Mouse (Mus musculus) hindlimb bud, embryonic 11.5 days (tissue): ENCODE measurements around the gene Camkk2.

Experiments used
- DNase-seq: peaks from one replicate; pipeline ENCODE4 v3.0.0-alpha.2; 2012; ENCODE audit warnings: low read depth, low spot score; ENCODE audit errors: extremely low spot score

The Camkk2 gene

DNA sequence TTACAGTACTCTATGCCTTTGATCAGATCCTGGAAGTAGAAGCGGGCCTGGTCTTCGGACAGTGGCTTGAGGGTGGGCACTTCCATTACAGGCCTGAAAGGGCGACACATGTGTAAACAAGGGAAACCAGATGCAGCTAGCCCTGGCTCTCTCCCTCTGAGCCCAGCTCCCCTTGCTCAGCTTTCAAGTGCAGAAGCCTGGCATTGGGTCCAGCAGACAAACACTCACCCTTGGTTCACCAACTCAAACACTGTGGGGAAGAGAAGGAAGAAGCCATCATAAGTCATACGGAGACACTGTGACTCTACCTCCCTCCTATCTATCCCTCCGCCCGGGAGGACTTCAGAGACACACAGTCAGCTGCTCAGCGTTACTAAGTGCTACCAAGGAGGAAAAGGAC is 31.3 kb downstream of the Camkk2 start:
- no peak for DNase-seq

DNA sequence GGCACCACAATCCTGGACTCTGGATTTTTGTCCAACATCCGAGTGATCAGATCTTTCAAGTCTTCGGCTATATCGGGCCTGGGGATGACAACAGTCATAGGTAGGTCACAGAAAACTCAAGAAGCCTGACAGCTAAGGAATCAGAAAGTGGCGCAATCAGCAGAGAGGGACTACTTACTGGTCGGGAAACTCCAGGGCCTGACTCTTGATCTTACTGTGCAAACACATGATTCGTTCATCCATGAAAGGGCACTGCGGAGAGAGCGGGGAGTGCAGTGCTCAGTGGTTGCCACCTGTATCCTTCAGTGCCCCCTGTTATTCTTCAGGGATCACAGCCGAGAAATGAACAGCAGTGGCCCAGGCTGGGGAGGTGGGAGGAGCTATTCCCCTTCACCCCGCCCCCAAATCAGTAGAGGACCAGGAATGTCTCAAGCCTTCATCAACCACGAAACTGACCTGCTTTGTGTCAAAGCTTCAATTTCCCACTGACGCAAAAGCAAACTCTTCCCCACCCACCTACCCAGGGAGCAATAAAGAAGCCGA is 35.3 kb downstream of the Camkk2 start:
- DNase-seq = no peak

DNA sequence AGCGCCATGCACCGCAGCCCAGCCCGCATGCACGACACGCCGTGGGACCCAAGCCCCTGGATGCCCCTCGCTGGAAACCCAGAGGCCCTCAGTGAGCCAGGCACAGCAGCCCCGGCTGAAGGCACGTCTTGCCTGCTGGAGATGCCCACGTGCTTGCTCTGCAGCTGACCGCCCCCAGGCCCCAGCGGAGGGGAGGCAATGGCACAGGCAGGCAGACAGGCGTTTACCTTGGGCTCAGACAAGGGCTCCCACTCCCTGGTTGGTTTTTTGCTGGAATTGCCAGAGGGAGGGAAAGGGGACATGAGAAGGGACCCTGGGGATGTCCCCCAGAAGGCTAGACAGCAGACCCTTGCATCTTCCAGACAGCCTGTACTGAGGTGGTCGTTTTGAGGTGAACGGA is 42.4 kb downstream of the Camkk2 start:
- DNase-seq = no peak

DNA sequence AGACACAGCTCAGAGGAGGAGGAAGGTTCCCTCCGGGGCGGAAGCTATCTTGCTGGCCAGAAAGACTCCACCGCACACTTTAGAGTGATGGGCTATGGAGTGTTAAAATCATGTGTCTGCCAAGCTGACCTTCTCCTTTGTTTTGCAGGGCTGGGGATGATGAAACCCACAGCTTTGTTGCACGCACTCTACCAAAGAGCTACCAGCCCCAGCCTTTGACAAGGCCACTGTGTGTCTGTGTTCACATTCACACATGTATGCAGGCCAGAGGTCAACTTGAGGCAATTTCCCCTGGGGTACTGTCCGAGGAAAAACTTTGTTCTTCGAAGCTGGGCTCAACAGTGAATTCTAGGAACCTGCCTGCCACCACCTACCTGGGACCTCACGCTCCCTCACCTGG is 43.4 kb downstream of the Camkk2 start:
- no peak for DNase-seq

DNA sequence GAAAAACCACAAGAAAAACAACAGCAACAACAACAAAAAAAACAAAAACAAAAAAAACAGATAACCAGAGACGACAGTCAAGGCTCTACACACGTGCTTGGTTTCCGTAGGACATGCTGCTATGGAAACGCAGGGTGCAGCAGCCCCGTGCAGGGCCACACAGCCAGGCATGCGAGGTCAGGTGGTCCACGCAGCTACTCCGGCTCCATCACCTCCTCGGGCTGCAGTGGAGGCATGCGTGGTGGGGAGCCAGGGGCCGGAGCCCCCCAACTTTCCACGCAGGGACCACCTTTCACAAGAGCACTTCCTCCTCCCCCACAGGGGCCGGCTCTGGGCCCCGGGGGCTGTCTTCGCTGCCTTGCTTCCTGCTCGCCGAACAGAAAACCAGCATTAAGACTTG is 45.3 kb downstream of the Camkk2 start:
- DNase-seq = no peak

DNA sequence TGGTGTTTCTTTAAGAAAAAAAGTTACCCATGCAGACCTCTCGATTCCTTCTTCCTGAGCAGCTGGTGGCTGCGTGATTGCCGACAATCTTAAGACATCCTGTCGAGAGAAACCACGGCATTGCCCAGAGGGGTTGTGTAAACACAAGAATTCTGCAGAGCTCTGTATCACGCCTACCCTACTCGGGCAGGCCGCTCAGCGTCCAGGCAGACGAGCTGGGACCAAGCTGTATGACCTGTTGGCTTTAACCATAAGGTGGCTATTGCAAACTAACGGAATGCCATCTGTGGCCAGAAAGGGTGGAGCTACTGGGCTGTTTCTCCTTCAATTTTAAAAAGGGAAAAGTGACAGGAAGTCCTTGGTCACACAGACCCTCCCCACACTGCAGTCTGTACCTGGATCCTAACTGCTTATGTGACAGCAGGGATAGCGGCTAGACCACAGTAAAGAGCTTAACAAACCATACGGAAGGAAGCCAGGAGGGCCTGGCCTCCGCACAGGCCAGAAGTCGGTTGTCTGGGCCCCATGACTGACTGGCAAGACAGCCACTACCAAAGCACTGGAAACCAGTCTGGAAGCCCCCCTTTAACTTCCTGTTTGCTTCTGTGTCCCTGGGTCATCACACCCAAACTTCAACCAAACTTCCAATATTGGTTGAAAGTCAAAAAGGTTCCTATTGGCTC is 47.1 kb downstream of the Camkk2 start:
- no peak for DNase-seq

DNA sequence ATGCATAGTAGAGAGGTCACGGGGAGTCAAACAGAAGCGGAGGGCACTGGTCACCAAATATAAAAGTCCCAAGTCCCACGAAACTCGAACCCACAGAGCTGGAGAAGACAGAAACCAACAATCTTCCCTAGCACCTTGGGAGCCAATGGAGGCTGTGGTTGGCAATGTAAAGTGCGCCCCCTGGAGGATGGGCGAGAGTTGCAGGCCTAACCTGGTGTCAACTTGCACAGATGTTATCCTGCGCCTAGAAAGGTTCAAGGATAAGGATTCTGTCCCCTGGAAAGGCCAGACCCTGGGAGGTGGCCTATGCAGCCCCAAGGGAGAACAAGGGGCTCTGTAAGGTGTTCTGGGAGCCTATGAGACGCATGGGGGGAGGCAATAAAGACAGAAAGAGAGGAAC is 47.9 kb downstream of the Camkk2 start:
- DNase-seq = no peak

DNA sequence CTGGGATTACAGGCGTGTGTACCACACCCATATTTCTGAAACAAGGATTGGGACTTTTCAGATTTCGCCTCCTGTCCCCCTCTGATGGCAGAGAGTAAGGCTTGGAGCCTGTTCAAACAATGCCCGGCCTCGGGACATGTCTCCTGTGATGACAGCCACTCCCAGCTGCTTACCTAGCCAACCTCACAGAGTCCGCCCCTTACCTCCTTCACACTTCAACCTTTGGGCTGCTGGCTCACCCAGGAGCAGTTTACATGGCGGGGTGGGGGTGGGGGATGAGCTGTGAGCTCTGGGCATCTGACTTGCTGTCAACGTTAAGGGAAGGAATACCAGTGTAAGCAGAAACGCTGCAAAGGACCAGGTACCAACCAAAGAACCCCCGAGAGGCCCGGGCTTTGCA is 48.4 kb downstream of the Camkk2 start:
- DNase-seq = no peak

DNA sequence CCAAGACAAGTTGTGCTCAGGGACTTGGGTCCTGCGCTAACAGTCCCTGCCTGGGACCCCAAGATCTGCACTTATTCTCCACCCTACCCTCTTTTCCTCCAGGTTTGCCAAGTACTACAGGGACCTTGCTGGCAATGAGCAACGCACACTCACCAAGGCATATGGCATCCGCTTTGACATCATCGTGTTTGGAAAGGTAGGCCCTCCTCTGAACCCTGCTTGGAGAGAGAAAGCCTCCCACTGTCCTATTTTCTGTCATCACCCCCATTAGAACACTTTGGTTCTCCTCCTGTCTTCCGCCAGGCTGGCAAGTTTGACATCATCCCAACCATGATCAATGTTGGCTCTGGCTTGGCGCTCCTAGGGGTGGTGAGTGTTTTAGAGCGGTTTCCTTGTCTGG is 52.1 kb downstream of the Camkk2 start:
- no peak for DNase-seq

DNA sequence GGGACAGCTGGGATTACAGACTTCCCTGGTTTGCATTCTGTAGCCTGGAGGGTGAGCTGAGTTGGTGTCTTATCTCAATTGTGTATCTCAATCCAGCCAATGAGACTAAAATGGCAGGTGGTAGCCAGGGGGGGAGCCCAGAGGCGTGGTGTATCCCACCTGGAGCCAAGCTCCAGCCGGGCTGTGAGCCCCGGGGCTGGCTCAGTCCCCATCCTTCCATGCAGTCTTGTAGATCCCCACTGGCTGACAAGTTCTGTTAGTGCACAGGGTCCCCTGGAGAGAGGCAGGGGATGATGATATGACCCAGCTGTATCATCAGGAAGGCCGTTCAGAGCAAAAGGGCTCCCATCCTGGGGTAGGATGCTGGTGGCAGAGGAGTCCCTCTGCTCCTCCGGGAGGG is 52.6 kb downstream of the Camkk2 start:
- no peak for DNase-seq

DNA sequence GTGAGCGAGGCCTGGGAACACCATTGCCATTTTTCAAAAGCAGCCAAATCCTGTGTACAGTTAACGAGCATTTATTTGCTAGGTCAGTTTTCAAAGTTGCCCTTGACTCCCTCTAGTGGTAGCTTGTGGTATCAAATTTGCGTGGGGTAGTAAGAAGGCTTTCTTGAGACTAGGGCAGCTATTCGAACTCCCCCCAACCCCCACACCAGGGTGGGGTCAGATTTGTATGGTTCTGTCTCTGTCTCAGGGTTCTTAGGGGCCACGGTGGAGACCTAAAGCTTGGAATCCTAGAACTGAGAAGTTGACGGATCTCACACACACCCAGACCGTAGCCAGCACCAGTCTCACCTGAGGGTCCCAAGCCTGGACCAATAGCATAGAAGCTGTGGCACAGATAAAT is 53.1 kb downstream of the Camkk2 start:
- DNase-seq = peak; percentile 79

DNA sequence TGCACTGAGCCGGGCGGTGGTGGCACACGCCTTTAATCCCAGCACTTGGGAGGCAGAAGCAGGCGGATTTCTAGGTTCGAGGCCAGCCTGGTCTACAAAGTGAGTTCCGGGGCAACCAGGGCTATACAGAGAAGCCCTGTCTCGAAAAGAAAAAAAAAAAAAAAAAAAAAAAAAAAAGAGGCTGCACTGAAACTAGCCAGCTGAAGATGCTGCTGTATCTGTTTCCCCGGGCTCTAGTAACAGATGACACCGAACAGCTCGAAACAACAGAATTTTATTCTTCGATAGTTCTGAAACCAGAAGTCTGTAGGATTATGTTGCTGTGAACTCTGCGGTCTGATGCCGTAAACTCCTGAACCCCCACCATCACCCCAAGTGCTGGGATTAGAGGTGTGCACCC is 53.8 kb downstream of the Camkk2 start:
- no peak for DNase-seq

DNA sequence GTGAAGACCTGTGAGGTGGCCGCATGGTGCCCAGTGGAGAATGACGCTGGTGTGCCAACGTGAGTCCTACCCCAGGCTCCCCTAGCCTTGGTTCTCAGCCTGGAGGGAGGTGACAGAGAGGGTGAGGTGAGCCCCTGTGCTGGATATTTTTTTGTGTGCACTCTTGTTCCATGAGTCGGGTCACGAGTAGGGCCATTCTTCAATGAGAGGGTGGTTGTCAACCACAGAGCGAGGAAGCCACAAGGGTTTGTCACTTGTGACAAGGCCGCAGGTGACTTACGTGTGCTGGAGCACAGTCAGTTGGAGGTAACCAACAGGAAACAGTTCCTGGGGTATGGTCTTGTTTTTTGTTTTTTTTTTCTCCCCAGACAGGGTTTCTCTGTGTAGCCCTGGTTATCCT is 60.0 kb downstream of the Camkk2 start:
- no peak for DNase-seq

DNA sequence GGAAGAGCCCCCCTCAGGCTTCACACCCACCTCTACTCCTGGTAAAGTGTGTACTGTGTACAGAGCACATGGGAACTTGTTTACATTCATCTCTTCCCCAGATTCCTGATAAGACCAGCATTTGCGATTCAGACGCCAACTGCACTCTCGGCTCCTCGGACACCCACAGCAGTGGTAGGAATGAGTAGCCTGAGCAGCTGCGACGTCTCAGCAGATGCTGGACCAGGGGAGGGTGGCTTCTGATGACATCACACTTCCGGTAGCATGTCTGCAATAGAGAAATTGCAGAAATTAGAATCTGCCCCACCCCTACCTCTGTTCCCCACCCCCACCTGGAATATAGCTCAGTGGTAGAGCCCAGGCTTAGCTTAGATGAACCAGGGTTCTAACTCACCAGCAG is 60.8 kb downstream of the Camkk2 start:
- no peak for DNase-seq

DNA sequence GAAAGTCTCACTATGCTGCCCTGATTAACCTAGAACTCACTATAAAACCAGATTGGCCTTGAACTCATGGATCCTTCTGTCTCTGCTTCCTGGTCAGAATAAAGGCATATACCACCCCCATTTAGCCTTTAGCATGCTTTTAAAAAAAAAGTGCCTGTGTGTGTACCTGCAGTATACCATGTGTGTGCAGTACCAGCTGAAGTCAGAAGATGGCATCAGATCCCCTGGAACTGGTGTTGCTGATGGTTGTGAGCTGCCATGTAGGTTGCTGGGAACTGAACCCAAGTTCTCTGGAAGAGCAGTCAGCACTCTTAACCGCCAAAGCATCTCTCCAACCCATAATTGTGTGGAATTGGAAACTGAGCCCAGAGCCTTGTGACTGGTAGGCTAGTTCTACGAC is 62.4 kb downstream of the Camkk2 start:
- no peak for DNase-seq

DNA sequence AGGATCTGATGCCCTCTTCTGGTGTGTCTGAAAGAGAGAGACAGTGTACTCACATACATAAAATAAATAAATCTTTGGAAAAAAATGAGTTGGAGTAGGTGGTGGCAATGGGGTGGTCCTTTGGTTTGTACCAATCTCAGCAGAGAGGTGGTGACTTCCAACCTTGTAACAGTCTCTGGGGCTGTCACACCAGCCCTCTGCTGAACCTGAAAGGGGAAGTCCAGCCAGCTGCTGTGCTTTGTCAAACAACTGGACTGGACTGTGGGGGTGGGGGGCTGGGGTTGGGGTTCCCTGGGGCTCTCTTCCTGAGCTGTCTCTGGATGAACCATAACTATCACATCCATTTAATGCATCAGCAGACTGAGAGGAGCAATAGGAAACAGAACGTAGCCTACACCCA is 63.5 kb downstream of the Camkk2 start:
- no peak for DNase-seq

DNA sequence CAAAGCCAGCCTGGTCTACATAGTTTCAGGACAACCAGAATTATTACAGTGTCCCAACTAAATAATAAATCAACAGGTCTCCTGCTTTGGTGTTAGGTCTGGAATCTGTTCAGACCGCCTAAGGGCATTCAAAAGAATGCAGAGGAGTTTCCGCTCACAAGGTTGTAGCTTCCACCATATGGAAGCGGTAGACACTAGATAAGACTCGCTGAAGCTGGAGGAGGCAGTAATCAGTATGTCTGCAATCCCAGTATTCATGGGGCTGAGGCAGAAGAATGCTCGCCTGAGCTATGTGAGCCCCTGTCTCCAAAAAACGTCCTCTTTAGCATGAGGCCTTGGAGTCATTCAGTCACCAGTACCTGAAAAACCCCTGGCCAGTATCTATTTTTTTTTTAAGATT is 70.4 kb downstream of the Camkk2 start:
- DNase-seq = no peak

DNA sequence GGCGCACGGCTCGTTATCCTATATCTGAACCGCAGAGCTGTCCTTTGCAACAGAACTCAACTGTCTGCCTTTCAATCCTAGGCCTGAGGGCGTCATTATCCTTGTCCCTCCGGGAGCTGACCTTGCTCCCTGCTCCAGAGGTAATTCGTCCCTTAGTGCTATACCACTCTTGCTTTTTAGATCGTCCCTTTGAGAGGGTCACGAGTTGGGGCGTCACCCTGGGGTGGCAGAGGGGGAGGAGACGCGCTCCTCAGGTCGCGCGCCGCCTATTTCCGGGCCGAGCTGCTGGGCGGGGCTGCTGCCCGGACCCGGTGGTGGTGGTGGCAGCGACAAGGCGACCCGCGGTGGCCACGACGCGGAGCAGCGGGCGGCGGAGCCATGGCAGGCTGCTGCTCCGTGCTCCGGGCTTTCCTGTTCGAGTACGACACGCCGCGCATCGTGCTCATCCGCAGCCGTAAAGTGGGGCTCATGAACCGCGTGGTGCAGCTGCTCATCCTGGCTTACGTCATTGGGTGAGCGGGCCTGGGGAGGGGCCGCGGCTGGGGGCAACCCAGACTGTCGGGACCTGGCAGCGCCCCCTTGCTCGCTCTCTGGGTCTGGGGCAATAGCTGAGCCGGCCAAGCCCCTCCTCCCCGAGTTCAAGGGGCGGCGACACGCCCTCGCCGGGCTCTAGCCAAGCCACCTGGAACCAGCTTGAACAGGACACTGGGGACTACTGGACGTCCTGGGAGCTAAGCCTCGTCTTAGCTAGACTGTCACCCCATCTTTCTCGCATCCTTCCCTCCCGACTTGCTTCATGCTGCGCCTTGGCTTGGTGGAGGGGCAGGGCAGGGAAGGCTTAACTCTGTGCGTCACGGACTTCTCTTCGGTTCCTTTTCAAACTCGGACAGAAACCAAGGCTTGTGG is 71.7 kb downstream of the Camkk2 start, which contains the start of gene P2rx4:
Gene P2rx4 (plus strand): TSS at position 269 of the 906 bp plus-strand sequence.
- DNase-seq = no peak

DNA sequence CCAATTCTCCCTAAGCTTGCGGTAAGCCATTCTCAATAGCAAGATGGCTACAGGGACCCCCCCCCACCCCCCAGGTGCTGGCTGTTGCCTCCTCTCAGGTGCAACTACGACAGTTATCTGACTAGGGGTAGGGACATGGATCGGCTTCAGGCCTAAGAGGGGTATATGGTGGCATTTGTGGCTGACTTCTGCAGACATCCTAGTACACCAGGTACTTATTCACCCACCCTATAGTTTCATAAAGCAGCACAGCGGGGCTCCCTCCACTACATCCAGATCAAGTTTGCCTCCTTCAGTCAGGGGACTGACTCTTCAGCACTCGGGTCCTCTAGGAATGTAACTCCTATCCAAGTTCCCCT is 72.3 kb downstream of the Camkk2 start:
- DNase-seq = no peak

DNA sequence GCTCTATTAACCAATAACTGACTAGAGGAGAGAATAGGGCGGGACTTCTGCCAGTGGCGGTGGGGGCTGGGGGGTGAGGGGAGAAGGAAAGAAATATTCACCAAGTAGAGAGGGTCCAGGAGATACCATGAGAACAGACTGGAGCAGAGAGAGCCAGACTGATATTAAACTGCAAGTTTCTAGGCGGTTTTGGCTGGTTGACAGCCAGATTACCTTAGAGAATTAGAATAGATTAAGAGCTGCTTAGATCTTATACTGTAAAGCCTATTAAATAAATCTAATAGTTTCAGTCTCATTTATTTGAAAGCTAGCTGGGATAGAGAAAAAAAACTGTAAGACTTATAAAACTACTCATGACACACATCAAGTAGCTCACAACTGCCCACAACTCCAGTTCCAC is 74.0 kb downstream of the Camkk2 start:
- no peak for DNase-seq

DNA sequence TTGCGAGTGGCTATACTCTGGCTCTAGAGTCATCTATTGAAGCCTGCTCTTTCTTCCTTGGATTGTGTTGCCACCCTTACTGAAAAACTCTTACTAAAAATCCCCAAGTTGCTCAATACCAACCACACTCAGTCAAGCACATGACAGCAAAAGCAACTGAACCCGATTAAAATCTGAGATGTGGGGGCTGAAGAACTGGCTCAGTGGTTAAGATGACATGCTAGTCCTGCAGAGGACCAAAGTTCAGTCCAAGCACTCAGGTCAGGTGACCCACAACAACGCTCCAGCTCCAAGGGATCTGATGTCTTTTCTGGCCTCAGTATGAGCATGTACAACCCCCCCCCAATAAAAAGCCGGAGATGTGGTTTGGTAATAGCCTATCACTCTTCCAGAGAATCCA is 74.6 kb downstream of the Camkk2 start:
- DNase-seq = no peak

DNA sequence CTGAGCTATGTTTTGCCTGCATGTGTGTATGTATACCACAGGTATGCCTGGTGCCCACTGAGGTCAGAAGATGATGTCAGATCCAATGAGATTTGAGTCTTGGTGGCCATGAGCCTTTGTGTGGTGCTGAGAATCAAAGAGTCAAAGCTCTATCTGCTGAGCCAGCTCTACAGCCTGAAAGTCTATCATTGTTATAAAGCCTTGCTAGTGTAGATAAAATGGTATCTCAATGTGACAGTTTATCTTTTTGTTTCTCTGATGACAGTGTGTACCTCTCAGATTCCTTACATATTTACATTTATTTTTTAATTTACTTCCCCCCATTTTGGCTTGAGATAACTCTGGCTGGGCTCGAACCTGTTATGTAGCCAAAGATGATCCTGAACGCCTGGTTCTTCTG is 75.6 kb downstream of the Camkk2 start:
- DNase-seq = no peak
